Mouse (Mus musculus) liver, adult 2 months (tissue): ENCODE results near the gene Itgb8.

ENCODE experiments used
- CTCF ChIP-seq: fragments of 200-500 bp; IDR thresholded peaks from 2 replicates; pipeline ENCODE4 v1.5.1; 2011; ENCODE audit warnings: low read depth, low read length, control low read depth
- POLR2A ChIP-seq: fragments of 200-500 bp; IDR thresholded peaks from 2 replicates; pipeline ENCODE4 v1.6.1; 2011; ENCODE audit warnings: low read length, control low read depth; ENCODE audit not compliant: insufficient read depth; ENCODE audit errors: extremely low read depth

GRCm38 (mm10) chr12:119273605-119274004, 35.0 kb upstream of the Itgb8 start:
- no peak for TF ChIP-seq POLR2A
- TF ChIP-seq CTCF, result no peak
